Mouse (Mus musculus) gastrocnemius, postnatal 14 days (tissue): Measurements from ENCODE around the gene Kif20b. TPM values are rescaled to one million over a fixed set of nuclear protein-coding genes. Genes with fewer than 3 reads are reported as not detected.

ENCODE experiments used
- DNase-seq: peaks from one replicate; pipeline ENCODE4 v3.0.0; 2021; ENCODE audit warnings: mixed read lengths
- intact Hi-C: fragments of 180-260 bp; cut with DNase I; formaldehyde crosslinking; loops from one replicate; pipeline ENCODE4 v1.15.1; 2025; ENCODE audit warnings: low total_unique reads
- microRNA-seq, 2 experiments: library from miRNA; unstranded; fragments of <30 nt; microRNA quantifications; one replicate each; pipeline ENCODE4 v1.2.0; 2021
- total RNA-seq, 2 experiments: library from RNA; stranded (reverse); gene quantifications; 2 replicates each; pipeline ENCODE4 v1.2.3; 2021

Gene Kif20b
- total RNA-seq, 2 experiments from 2014 or later, result 2.4 to 2.6 TPM

GRCm38 (mm10) chr19:34906772-34907171 is 15.4 kb upstream of the Kif20b start:
- intact Hi-C loops, result no loop called here
- no peak for DNase-seq

- intact Hi-C loops, result loop anchor here (10.0 kb wide), 1 partner anchor 78 kb away; no protein-coding TSS in a partner anchor
- DNase-seq, result no peak
Measured at GRCm38 (mm10) chr19:34912366-34912765, 9.8 kb upstream of the Kif20b start.

- no peak for DNase-seq
- intact Hi-C loops, result no loop called here
Measured at GRCm38 (mm10) chr19:34920066-34920465, 2.1 kb upstream of the Kif20b start.

- intact Hi-C loops, result no loop called here
- DNase-seq, result no peak
Measured at GRCm38 (mm10) chr19:34920531-34920930, 1.6 kb upstream of the Kif20b start.

GRCm38 (mm10) chr19:34921253-34921651 is 909 bp upstream of the Kif20b start:
- no peak for DNase-seq
- intact Hi-C loops, result no loop called here

GRCm38 (mm10) chr19:34922603-34922963 is 422 bp downstream of the Kif20b start:
- DNase-seq, result no peak
- intact Hi-C loops, result no loop called here

GRCm38 (mm10) chr19:34947206-34947605 is 25.0 kb downstream of the Kif20b start:
- no peak for DNase-seq
- intact Hi-C loops, result no loop called here

- no peak for DNase-seq
- intact Hi-C loops, result no loop called here
Measured at GRCm38 (mm10) chr19:34953842-34954541, 31.8 kb downstream of the Kif20b start.

- DNase-seq, result no peak
- intact Hi-C loops, result no loop called here
Measured at GRCm38 (mm10) chr19:34959369-34959768, 37.2 kb downstream of the Kif20b start.

GRCm38 (mm10) chr19:34984742-34985141 is 62.6 kb downstream of the Kif20b start:
- intact Hi-C loops, result no loop called here
- no peak for DNase-seq

- intact Hi-C loops, result loop anchor here (10.0 kb wide), 1 partner anchor 1094 kb away; the partner anchor contains the start of gene Rpp30
- DNase-seq, result no peak
Measured at GRCm38 (mm10) chr19:34990443-34990842, 68.3 kb downstream of the Kif20b start.

- intact Hi-C loops, result loop anchor here (10.0 kb wide), 1 partner anchor 1092 kb away; the partner anchor contains the start of gene Rpp30
- DNase-seq, result no peak
Measured at GRCm38 (mm10) chr19:34992969-34993527, 70.9 kb downstream of the Kif20b start.

- intact Hi-C loops, result no loop called here
- DNase-seq, result no peak
Measured at GRCm38 (mm10) chr19:35015058-35015457, 92.9 kb downstream of the Kif20b start.

GRCm38 (mm10) chr19:35017474-35018208 is 95.5 kb downstream of the Kif20b start:
- DNase-seq, result no peak
- intact Hi-C loops, result no loop called here

GRCm38 (mm10) chr19:35018209-35018581 is 96.0 kb downstream of the Kif20b start:
- DNase-seq, result no peak

More at GRCm38 (mm10) chr19:35018209-35018581, 96.0 kb downstream of the Kif20b start:
- intact Hi-C loops, result no loop called here

Small RNA genes lying within 50 kb of the gene (microRNA-seq; reads per million reads assigned to microRNA genes)
- 0 reads per million in 2 experiments for gene Mir1950

Other genes with a start within 250 kb of the Kif20b start
- 1 to 10 TPM; 1.5 to 1.8 TPM for gene Slc16a12, start 175.1 kb upstream of the Kif20b start, total RNA-seq
- 10 to 100 TPM in 1 of 2 experiments, 1 to 10 TPM in 1; 9.1 to 19.6 TPM for gene Pank1, start 42.9 kb upstream of the Kif20b start, total RNA-seq